Mouse (Mus musculus) neural tube, embryonic 10.5 days (tissue): ENCODE data around the gene Eif4g1.
A peak's percentile ranks its signal among the peaks of the same experiment; 100 is the strongest.

Experiments
- DNase-seq: peaks from one replicate; pipeline ENCODE4 v3.0.0-alpha.2; 2017; ENCODE audit warnings: low spot score; ENCODE audit errors: extremely low spot score

Gene Eif4g1

DNA sequence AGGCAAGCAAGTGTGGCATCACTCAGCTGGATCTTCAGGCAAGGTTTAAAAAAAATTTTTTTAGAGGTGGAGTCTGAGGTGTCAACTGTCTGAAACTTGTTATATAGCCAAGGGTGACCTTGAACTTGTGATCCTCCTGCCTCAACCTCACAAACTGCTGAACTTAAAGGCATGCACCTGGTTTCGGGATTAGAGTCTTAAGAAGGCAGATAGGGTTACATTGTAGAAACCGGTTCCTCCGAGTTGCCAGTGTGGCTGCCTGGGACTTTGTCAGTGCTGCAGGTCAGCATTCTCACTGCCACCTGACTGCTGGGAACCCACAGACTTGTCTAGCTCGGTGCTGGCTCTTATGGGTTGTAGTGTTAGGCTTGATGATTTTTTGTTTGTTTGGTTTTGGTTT is 55.1 kb downstream of the Eif4g1 start:
- DNase-seq = no peak

DNA sequence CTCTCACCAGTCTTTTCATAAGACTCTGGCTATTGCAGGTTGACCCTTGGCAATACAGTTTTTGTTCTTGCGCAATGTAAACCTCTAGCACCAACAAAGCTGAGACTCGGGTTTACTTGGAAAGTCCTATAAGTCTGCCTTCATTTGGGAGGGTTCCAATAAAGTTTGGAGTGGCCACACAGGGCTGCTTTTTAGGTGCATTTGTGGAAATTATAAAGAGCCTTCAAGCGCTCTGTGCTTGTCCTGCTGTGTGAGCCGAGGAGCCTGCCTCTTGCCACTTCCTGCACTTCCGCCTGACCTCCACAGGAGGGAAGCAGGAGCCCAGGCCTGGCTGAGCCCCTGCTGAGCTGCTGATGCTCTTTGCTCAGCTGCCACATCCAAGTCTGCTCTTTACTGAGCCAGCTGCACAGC is 56.2 kb downstream of the Eif4g1 start:
- DNase-seq = peak; percentile 54

DNA sequence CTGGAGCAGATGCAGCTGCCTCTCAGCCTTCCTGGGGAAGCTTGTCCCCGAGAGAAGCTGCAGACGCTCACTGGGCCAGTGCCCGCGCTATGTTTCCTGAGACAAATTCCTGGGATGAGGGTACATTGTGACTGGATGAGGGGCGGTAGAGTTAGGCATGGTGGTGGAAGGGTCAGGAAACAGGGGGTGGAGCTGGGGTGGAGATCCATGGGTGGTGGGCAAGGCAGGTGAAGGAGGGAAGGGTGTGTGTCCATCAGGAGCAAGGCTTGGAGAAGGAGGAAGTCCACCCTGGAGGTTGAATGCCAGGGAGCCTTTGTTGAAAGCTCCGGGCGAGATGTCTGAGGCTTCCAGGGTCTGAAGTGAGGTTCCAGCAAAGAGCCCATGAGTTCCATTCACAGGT is 57.2 kb downstream of the Eif4g1 start:
- DNase-seq = no peak

DNA sequence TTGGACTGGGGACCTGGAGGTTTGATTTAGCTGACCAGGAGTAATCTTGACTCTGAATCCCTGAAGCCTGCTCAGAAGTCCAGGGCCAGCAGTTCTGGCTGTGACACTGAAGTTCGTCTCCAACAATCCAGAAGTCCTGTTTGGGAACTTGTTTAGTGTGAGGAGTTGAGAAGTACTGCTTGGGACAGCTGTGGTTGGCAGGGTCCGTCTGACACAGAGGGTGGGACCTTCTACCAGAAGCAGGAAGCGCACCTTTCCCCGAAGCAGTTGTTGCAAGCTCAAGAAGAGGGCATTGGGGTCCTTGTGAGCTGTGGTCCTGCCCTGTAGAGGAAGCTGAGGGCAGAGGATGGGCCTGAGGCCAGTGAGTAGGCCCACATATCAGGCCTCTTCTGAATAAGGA is 57.6 kb downstream of the Eif4g1 start:
- DNase-seq = no peak

DNA sequence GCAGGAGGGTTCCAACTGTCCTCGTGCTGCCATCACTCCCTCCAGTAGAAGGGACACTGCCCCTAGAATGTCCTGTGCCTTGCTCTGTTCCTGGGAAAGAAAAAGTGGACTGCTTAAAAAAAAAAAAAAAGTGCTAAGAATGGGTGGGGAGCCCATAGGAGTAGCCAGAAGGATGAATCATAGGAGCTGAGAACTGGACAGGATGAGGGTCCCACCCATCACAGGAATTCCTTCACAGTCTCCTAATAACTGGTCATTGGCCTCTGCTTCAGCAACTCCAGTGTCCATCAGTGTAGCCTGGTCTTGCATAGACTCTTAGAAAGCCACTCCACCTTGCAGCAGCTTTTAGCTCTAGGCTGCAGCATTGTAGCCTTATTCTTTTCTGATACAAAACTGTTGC is 58.3 kb downstream of the Eif4g1 start:
- DNase-seq = no peak

DNA sequence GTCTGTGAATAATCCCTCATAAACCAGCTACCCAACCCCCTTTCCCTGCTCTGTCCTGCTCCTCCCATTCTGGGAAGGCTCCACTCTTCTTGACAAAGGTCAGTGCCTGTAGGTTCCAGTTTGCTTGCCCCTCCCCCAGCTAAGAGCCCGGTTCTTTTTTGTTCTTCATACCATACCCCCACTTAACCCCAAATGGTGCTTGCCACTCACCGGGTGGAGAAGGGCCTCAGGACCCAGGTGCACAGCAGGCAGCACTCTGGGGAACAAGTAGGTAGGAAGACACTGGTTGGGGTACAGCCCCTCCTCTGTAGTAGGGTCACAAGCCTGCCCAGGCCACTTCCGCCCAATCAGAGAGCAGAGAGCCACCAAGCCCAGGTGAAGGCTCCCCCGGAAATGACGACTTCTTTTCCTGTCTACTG is 62.2 kb downstream of the Eif4g1 start:
- no peak for DNase-seq

DNA sequence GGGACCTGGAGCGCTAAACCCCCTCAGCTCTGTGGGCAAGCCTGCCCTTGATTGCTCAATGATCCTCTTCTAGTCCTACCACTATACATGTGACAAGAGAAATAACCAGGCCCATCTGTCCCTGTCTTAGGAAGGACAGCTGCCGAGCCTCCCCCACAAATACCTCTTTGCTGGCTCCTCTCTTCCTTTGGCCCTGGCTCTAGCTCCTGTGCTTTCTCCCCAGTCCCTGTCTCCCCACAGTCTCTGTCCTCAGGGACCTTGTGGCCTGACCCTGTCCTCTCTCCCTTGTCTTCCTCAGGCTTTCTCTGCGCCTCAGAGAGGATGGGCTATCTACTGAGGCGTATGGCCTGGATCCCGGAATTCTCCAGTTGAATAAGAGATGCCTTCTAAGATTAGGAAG is 63.6 kb downstream of the Eif4g1 start:
- no peak for DNase-seq

DNA sequence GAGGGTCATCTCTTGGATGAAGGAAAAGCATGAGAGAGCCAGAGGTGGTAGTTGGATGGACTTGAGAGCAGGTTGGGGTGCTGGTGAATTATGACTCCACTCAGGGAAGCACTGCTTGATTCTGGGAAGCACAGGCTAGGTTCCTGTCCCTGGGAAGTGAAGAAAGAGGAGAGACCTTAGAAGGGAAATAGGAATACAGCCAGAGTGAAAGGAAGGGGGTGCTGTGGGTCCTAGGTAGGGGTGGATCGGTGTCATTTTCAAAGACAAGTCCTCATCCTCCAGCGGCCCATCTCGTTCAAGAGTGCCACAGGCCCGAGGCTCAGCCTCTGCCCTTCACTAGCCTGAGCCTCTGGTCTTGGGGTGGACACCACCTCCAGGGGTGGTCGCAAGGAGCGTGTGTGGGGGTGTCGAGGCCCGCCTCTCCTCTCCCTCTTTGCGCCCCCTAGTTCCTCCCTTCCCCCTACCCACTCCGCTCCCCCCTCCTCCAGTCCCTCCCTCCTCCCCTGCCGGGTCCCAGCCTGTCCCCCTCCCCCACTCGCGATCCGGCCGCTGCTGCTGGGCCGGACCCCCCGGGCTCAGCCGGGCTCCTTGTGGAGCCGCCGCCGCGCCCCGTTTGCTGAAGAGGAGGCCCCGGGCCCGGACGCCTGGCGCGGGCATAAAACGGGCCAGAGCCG is 64.3 kb downstream of the Eif4g1 start:
- peak; percentile 82 for DNase-seq

DNA sequence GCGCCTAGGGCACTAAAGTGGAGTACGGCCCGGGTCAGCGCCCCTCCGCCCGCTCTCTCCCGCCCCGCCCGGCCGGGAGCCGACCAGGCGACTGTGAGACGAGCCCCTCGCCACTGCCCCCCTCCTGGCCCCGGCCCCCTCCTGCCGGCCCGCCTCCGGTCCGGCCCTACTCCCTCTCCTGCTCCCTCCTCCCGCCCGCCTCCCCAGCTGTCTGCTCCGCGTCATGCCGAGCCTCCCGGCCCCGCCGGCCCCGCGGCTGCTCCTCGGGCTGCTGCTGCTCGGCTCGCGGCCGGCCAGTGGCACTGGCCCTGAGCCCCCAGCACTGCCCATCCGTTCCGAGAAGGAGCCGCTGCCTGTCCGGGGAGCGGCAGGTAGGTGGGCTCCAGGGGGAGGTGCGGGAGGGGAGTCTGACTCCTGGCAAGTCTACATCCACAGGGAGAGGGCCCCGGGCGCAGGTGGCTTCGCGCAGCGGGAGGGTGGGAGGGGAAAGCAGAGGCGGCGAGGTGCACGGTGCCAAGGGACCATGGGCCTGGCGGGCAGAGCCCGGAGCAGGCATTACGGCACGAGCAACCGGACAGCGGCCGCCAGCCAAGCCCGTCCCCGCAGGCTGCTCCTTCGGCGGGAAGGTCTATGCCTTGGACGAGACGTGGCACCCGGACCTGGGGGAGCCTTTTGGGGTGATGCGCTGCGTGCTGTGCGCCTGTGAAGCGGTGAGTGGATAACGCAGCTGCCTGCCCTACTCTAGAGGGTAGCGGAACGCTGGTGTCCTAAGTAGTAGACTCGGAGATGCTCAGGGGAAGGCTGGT is 65.0 kb downstream of the Eif4g1 start, which contains the start of gene Chrd:
Chrd (plus strand) TSS at position 203 of the 806 bp plus-strand sequence.
- DNase-seq = no peak

DNA sequence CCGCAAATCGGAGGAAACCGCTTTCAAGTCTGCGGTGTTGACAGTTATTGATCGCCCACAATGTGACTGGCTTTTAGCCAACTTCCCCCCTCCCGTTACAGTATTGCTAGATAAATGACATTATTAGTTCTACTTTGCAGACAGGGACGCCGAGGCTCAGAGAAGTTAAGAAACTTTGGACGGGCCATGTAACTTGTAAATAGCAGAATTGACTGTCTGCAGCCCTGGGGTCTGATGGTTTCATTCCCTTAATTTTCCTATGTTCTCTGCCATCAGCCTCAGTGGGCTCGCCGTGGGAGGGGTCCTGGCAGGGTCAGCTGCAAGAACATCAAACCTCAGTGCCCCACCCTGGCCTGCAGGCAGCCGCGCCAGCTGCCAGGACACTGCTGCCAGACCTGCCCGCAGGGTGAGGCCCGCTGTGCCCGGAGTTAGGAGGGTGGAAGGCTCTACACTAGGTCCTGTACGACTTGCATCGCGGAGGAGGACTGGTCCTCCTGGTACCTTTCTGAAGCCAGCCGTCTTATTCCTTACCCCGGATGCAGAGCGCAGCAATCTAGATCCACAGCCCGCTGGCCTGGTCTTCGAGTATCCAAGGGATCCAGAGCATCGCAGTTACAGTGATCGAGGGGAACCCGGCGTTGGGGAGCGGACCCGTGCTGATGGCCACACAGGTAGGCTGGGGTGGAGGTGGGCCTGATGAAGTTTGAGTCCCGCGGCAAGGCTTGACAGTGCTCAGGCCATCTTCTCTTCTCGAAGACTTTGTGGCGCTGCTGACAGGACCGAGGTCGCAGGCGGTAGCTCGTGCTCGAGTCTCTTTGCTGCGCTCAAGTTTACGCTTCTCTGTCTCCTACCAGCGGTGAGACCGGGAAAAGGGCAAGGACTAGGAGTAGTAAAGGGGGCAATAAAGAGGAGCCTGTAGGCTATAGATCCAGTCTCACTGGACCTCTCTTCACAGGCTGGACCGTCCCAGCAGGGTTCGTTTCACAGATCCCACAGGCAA is 65.9 kb downstream of the Eif4g1 start, which contains the start of gene Thpo:
Thpo (minus strand) TSS at position 781 of the 1,000 bp plus-strand sequence.
- DNase-seq = peak; percentile 44

DNA sequence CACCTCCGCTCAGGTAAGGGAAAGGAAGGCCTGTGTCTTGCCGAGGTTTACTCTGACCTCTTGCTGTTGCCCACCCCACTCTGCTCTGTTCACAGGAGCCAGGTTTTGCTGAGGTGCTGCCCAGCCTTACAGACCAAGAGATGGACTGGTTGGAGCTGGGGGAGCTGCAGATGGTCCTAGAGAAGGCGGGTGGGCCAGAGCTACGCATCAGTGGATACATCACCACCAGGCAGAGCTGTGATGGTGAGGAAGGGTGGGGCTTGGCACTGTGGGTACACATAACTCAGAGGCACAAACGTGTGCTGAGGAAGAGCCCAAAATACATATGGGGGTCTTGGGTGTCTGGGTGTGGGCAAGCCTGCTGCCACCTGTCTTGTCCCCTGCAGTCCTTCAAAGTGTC is 67.5 kb downstream of the Eif4g1 start:
- no peak for DNase-seq

DNA sequence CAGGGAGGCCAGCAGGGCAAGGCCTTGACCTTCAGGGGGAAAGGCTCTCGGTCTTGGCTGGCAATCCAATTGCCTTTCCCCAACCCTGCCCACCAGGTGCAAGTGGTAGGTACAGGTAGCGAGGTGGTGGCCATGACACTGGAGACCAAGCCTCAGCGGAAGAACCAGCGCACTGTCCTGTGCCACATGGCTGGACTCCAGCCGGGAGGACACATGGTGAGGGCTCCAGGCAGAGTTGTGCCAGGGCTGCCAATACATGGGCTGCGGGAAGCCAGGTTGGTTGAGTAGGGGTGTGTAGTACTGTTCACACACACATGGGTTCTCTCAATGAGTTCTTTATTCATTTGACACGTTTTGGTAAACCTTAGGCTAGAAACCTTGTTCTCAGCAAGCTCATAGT is 68.1 kb downstream of the Eif4g1 start:
- DNase-seq = no peak

DNA sequence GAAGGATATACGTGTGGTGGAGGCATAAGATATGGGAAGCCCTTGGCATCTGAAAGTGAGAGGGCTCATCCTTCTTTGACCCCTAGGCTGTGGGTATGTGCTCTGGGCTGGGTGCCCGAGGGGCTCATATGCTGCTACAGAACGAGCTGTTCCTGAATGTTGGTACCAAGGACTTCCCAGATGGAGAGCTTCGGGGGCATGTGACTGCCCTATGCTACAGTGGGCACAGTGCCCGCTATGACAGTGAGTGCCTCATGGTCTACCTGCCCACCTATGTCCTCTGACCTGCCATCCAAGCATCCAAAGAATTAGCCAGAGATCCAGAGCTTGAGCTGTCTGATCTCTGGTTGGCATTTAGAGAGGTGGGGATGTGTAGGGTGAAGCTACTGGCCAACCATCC is 68.7 kb downstream of the Eif4g1 start:
- DNase-seq = no peak

DNA sequence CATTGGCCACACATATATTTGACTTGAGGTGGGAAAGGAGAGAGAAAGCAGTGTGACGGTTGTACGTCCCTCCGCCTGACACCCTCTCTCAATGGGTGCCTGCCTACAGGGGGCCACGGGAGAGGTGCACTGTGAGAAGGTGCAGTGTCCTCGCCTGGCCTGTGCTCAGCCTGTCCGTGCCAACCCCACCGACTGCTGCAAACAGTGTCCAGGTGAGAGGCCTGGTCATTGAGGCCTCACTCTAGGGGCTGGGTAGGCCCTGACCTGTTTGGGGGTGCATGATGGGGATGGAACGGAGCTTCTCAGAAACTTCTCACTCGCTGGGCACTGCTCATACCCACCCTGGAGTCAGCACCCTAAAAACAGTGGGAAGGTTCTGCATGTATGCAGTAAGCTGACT is 71.7 kb downstream of the Eif4g1 start:
- DNase-seq = no peak
